Mouse (Mus musculus) bone marrow, adult 2 months (tissue): ENCODE data around the gene Cnn2.
A peak's percentile ranks its signal among the peaks of the same experiment; 100 is the strongest.

ENCODE experiments used
- CTCF ChIP-seq: fragments of 200-500 bp; IDR thresholded peaks from 2 replicates; pipeline ENCODE4 v1.5.1; 2011; ENCODE audit warnings: low read length, control low read depth; ENCODE audit not compliant: control insufficient read depth, insufficient read depth
- POLR2A ChIP-seq: fragments of 200-500 bp; IDR thresholded peaks from 2 replicates; pipeline ENCODE4 v1.6.1; 2011; ENCODE audit warnings: low read depth, mild to moderate bottlenecking, control low read depth, low read length, borderline replicate concordance; ENCODE audit not compliant: control insufficient read depth

DNA sequence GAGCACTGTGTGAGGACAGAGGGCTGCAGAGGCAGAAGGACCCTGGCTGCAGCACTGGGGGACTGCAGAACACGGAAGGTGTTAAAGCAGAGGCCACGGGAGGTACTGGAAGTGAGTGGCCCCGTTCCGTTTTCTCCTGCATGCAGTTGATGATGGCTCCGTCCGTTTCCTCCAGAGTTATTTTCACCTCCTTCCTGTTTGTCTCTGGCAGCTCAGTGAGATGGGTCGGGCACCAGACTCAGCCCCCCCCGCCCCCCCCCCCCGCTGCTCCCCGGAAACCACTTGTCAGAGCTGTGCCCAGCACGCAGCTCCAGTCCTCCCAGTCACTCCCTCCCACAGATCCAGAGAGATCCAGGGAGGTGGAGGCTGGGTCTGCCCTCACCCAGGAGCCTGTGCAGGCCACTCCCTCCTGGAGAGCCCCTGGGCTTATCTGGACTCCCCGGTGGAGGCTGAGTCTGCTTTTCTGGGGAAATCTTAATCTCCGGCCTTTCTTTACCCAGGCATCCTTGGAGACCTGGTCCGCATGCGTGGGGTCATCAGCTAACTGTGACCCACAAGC is 30.4 kb downstream of the Cnn2 start:
- TF ChIP-seq POLR2A: peak; percentile 40; the same call in 1 of the 2 replicates
- 0 out of 2 replicates have a peak, but pooled peaks have one; percentile 13 for TF ChIP-seq CTCF
